Mouse (Mus musculus): ENCODE measurements at regions not wholly inside any gene's neighbourhood (a gene's known extent, or its start where the extent isn't known, plus 50 kb on each side); places are given as distances from the start of the nearest gene placed in this dataset.

GRCm38 (mm10) chr15:30029257-30029899 lies 143.0 kb upstream of the Ctnnd2 start:
- peak; percentile 76 to 79 for DNase-seq

DNA sequence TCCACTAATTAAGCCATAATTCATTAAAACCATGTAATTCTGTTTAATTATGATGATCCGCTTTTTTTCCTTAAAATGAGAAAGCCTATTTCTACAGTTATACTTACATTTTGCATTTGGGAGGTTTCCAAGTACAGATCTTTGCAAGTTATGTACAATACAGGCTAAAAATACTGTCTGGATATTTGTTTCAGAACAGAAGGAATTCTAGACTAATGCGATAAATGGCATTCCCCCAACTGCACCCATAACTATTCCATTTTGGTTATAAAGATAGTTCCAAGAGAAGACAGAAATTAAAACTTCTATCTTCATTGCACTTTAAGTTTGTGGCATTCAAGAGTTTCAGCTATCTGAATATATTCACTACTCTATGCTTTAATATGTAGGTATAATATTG lies 137.0 kb upstream of the Ctnnd2 start:
- no peak for DNase-seq

- no peak for DNase-seq
These were observed 121.5 kb upstream of the Ctnnd2 start for GRCm38 (mm10) chr15:30050851-30051250.

DNA sequence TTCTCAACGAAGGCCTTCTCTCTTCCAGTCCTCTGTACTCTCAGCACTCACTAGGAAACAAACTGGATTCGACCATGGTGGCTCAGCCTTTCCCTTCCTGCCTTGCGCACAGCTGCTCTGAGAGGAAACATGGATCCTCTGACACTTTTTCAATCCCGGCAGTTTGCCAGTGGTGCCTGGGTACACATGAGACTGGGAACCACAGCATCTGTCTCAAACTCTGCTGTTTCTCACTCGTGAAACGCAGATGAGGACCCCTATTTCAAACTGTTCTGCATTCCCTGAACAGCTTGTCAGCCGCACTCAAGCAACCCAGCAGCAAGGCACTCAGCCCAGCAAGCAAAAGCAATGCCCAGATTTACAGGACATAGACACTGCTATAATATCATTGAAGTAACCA lies 112.6 kb upstream of the Ctnnd2 start:
- no peak for DNase-seq

GRCm38 (mm10) chr15:30060505-30061342 lies 111.7 kb upstream of the Ctnnd2 start:
- no peak for DNase-seq

GRCm38 (mm10) chr15:30071668-30072067 lies 100.7 kb upstream of the Ctnnd2 start:
- DNase-seq, result no peak

DNA sequence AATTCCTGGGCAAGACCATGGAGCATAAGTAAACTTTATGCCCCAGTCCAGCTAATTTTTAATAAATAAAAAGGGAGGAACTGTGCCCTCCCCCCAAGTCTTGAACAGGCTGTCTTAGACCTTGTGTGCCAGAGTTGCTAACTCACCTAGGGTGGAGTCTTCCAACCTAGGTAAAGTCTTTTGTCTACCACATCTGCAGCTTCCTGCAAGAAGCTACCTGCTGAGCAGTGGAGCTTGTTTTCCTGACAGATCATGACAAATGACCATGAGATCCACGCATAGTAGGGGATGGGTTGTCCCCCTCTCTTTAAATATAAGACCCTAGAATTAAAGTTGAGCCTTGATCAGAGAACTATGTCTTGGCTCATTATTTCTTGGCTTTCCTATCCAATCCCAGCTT lies 100.1 kb upstream of the Ctnnd2 start:
- no peak for DNase-seq

- no peak for DNase-seq
These were observed 85.3 kb upstream of the Ctnnd2 start for GRCm38 (mm10) chr15:30087120-30087519.

GRCm38 (mm10) chr15:30122061-30122460 lies 50.3 kb upstream of the Ctnnd2 start:
- no peak for DNase-seq
